In the genomic region with DNA sequence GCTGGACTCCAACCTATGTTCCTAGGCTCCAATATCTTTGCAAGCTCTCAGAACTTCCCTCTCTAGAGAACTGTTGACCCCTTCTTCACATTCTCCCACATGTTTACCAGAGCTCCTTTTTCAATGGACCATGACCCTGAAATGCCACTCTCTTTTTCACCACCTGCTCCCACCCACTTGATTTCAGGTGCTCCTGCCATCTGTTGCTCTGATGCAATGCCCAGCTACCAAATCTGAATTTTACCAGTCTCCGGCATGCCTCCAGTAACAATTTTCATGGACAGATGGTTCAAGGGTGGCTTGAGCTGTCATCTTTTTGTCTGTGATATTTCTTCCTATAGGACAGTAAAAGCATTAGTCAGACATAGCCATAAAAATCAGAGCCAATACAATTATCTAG, we compare ENCODE assay signal across 28 mouse cellular contexts.
A peak's percentile ranks its signal among the peaks of the same experiment; 100 is the strongest.
DNase-seq lines count a peak whose midpoint lies in the region; ATAC-seq and TF ChIP-seq lines count a peak whose summit lies in the region.
"Had no signal": no experiment of that assay in that cellular context is flagged by ENCODE, and none has a peak within 500 bp of the region (broad histone marks: within the 10 kb centered on the region; RNA-seq: fewer than 3 reads in every experiment).

No protein-coding gene starts in this region.

- peak; percentile 7 to 20 for DNase-seq in layer of hippocampus, adult 18-20 months (ENCODE audit: low spot score in 2 of 2)
- DNase-seq in layer of hippocampus, postnatal 25 days (ENCODE audit: extremely low spot score in 1 of 2, low spot score in 1 of 2), result no peak
- peak; percentile 72 to 88 for DNase-seq in cerebellum, adult 2 months
- peak; percentile 39 to 67 for DNase-seq in cerebellum, postnatal 14 days
- DNase-seq in left cerebral cortex, adult 8-10 months (ENCODE audit: low spot score in 2 of 2), result no peak
- DNase-seq in midbrain, postnatal 0 days (ENCODE audit: low spot score), result no peak
- no peak for DNase-seq in B cell, adult 2 months
- DNase-seq: adrenal gland, postnatal 25 days; embryo, embryonic 11 days; heart, adult 2 months; heart, postnatal 4 days; kidney, adult 8-10 months; kidney, postnatal 4 days; liver; lung, adult 2 months; lung, postnatal 10 days; right cerebral cortex, postnatal 14 days; thymus, postnatal 25 days had no signal

- TF ChIP-seq POLR2A in cerebellum, adult 2 months (IDR thresholded peaks at IDR 0.05; ENCODE audit: borderline replicate concordance, insufficient read depth, low read length), result no peak

- H3K4me1 ChIP-seq in cerebellum, adult 2 months (ENCODE audit: control insufficient read depth, insufficient read depth, low read length), result peaks cover 12% of the 10 kb centered on the region; the same call in 1 of the 2 replicates
- no peaks in the 10 kb centered on the region for H3K4me1 ChIP-seq in midbrain, postnatal 0 days (ENCODE audit: insufficient read depth, low read length)
- H3K4me1 ChIP-seq: embryonic facial prominence, embryonic 12.5 days; forebrain, embryonic 15.5 days; heart, embryonic 12.5 days; hindbrain, embryonic 13.5 days; midbrain, embryonic 13.5 days had no signal

- H3K9me3 ChIP-seq in midbrain, postnatal 0 days (ENCODE audit: low read length), result no peaks in the 10 kb centered on the region
- H3K9me3 ChIP-seq: embryonic facial prominence, embryonic 12.5 days; forebrain, embryonic 15.5 days; heart, embryonic 12.5 days; hindbrain, embryonic 13.5 days; midbrain, embryonic 13.5 days had no signal

- no peak for TF ChIP-seq CTCF in cerebellum, adult 2 months (IDR thresholded peaks at IDR 0.05; ENCODE audit: borderline replicate concordance, insufficient read depth, low read depth, low read length)
- no peak for TF ChIP-seq CTCF in midbrain, postnatal 0 days (IDR thresholded peaks at IDR 0.05)

- H3K27ac ChIP-seq in cerebellum, adult 2 months (ENCODE audit: insufficient read depth, low read length), result no peak overlapping the region
- no peak overlapping the region for H3K27ac ChIP-seq in midbrain, postnatal 0 days (ENCODE audit: low read depth, low read length)
- H3K27ac ChIP-seq: embryonic facial prominence, embryonic 12.5 days; forebrain, embryonic 15.5 days; heart, adult 2 months; hindbrain, embryonic 13.5 days; kidney, postnatal 0 days; liver, embryonic 14.5 days; macrophage; midbrain, embryonic 13.5 days had no signal

- H3K27me3 ChIP-seq in cerebellum, adult 2 months (ENCODE audit: control insufficient read depth, insufficient read depth, low read length), result no peaks in the 10 kb centered on the region
- no peaks in the 10 kb centered on the region for H3K27me3 ChIP-seq in midbrain, postnatal 0 days (ENCODE audit: insufficient read depth, low read length)
- H3K27me3 ChIP-seq: embryonic facial prominence, embryonic 12.5 days; forebrain, embryonic 15.5 days; heart, embryonic 12.5 days; hindbrain, embryonic 13.5 days; midbrain, embryonic 13.5 days had no signal

- no peak overlapping the region for H3K9ac ChIP-seq in midbrain, postnatal 0 days (replicated peaks; ENCODE audit: low read length, poor library complexity, severe bottlenecking)
- H3K9ac ChIP-seq: embryonic facial prominence, embryonic 12.5 days; forebrain, embryonic 15.5 days; heart, embryonic 12.5 days; hindbrain, embryonic 13.5 days; liver, embryonic 14.5 days; midbrain, embryonic 13.5 days had no signal

- WGBS in cerebellum, adult 2 months, result 14% methylated on average over 1 of the region's 1 CpGs
- WGBS in midbrain, postnatal 0 days, result 89% methylated on average over 1 of the region's 1 CpGs

- no peak overlapping the region for H3K4me3 ChIP-seq in cerebellum, adult 2 months (replicated peaks; ENCODE audit: insufficient read depth, low read depth, low read length)
- H3K4me3 ChIP-seq in midbrain, postnatal 0 days (ENCODE audit: low read depth, low read length), result no peak overlapping the region
- H3K4me3 ChIP-seq: embryonic facial prominence, embryonic 12.5 days; forebrain, embryonic 15.5 days; heart, adult 2 months; heart, embryonic 12.5 days; hindbrain, embryonic 13.5 days; midbrain, embryonic 13.5 days had no signal

- ATAC-seq in midbrain, postnatal 0 days (ENCODE audit: low FRiP score), result no peak
- ATAC-seq: CD4-positive, CD25-positive, alpha-beta regulatory T cell, adult 4 months; forebrain, embryonic 15.5 days; intestine, embryonic 16.5 days; midbrain, embryonic 13.5 days had no signal

- no peaks in the 10 kb centered on the region for H3K36me3 ChIP-seq in midbrain, postnatal 0 days (ENCODE audit: insufficient read depth, low read length)
- H3K36me3 ChIP-seq: embryonic facial prominence, embryonic 12.5 days; forebrain, embryonic 15.5 days; heart, embryonic 12.5 days; hindbrain, embryonic 13.5 days; midbrain, embryonic 13.5 days had no signal

- no peak overlapping the region for H3K4me2 ChIP-seq in midbrain, postnatal 0 days (ENCODE audit: low read depth, low read length, poor library complexity, severe bottlenecking)
- H3K4me2 ChIP-seq: embryonic facial prominence, embryonic 12.5 days; forebrain, embryonic 15.5 days; heart, embryonic 12.5 days; hindbrain, embryonic 13.5 days; midbrain, embryonic 13.5 days had no signal

Comparison
In these comparisons a context has a peak if more than half of its experiments do, and no peak if none do; other contexts are left out.
1. DNase-seq: peak in layer of hippocampus, adult 18-20 months (2 of 2), cerebellum, adult 2 months (2 of 2) and cerebellum, postnatal 14 days (2 of 2); none in layer of hippocampus, postnatal 25 days (0 of 2), left cerebral cortex, adult 8-10 months (0 of 2), midbrain, postnatal 0 days (single experiment) and B cell, adult 2 months (0 of 2).